Mouse (Mus musculus) small intestine, adult 10 weeks (tissue): ENCODE results near the gene Hmgb1. TPM values are rescaled to one million over a fixed set of nuclear protein-coding genes. Genes with fewer than 3 reads are reported as not detected.

ENCODE experiments used
- polyA plus RNA-seq: library from polyadenylated mRNA; stranded (reverse); fragments of 350-450 nt; fragmentation: Illumina TruSeq; extraction: RNeasy Lipid Tissue Mini Kit (QIAGEN cat#74804); gene quantifications from one replicate; pipeline ENCODE4 v1.2.3, GENCODE M21; 2014; ENCODE audit warnings: low replicate concordance

The Hmgb1 gene
- 725 TPM for polyA plus RNA-seq

GRCm38 (mm10) chr5:149184104-149184843, at the start of gene Hmgb1, which contains the start of gene Uspl1:
Gene Hmgb1, minus strand, starts transcription at chr5:149184489.
Gene Uspl1, plus strand, starts transcription at chr5:149184350.

Other genes with a start within 250 kb of the Hmgb1 start
- not detected for gene Gm42791, start 189.3 kb downstream of the Hmgb1 start, polyA plus RNA-seq
- 16.6 TPM for gene Uspl1, start 139 bp downstream of the Hmgb1 start, polyA plus RNA-seq
- 1.6 TPM for gene Alox5ap, start 80.3 kb upstream of the Hmgb1 start, polyA plus RNA-seq
- gene Medag, start 227.3 kb upstream of the Hmgb1 start, polyA plus RNA-seq, result 2.2 TPM